ENCODE assay signal across 18 mouse cellular contexts in genomic region chr9:116133312-116133980, GRCm38 (mm10). TPM values are rescaled to one million over a fixed set of nuclear protein-coding genes. Genes with fewer than 3 reads are reported as not detected.
DNase-seq lines count a peak whose midpoint lies in the region; ATAC-seq and TF ChIP-seq lines count a peak whose summit lies in the region.
"Had no signal": no experiment of that assay in that cellular context is flagged by ENCODE, and none has a peak within 500 bp of the region (broad histone marks: within the 10 kb centered on the region; RNA-seq: fewer than 3 reads in every experiment).

No protein-coding gene starts in this region.

- H3K4me2 ChIP-seq in kidney, embryonic 15.5 days, result no peak overlapping the region
- no peak overlapping the region for H3K4me2 ChIP-seq in lung, postnatal 0 days (replicated peaks; ENCODE audit: low read depth, low read length)
- H3K4me2 ChIP-seq: hindbrain, embryonic 12.5 days; liver, embryonic 12.5 days; lung, embryonic 15.5 days; stomach, embryonic 15.5 days had no signal

- peaks cover 27% of the 10 kb centered on the region for H3K4me1 ChIP-seq in kidney, embryonic 15.5 days
- peaks cover 34% of the 10 kb centered on the region for H3K4me1 ChIP-seq in thymus, adult 2 months (replicated peaks; ENCODE audit: control insufficient read depth, insufficient read depth, low read length)
- H3K4me1 ChIP-seq in brown adipose tissue, adult 24 weeks (ENCODE audit: control insufficient read depth, insufficient read depth, insufficient read length, low read length), result peaks cover 41% of the 10 kb centered on the region
- H3K4me1 ChIP-seq in lung, postnatal 0 days (ENCODE audit: insufficient read depth, low read depth, low read length), result peaks cover 25% of the 10 kb centered on the region; the same call in 1 of the 2 replicates

- H3K27ac ChIP-seq in kidney, embryonic 15.5 days, result peak overlapping the region; percentile 52
- H3K27ac ChIP-seq in thymus, adult 2 months (ENCODE audit: control insufficient read depth, insufficient read depth, low read length), result no peak overlapping the region
- peak overlapping the region; percentile 35; the same call in 1 of the 2 replicates for H3K27ac ChIP-seq in brown adipose tissue, adult 24 weeks (replicated peaks; ENCODE audit: low read depth, low read length)
- no peak overlapping the region for H3K27ac ChIP-seq in lung, postnatal 0 days (ENCODE audit: low read length)
- H3K27ac ChIP-seq: hindbrain, embryonic 12.5 days; liver, embryonic 12.5 days; lung, embryonic 15.5 days; stomach, embryonic 15.5 days had no signal

- WGBS in kidney, embryonic 15.5 days, result 58% methylated on average over 6 of the region's 6 CpGs
- WGBS in thymus, adult 2 months, result 15% methylated on average over 6 of the region's 6 CpGs
- 55% methylated on average over 6 of the region's 6 CpGs for whole genome bisulfite sequencing in lung, postnatal 0 days

- no peak for TF ChIP-seq EP300 in lung, postnatal 0 days (IDR thresholded peaks at IDR 0.05)

- peaks cover 36% of the 10 kb centered on the region for H3K36me3 ChIP-seq in kidney, embryonic 15.5 days
- H3K36me3 ChIP-seq in thymus, adult 2 months (ENCODE audit: control insufficient read depth, insufficient read depth, low read length), result peaks cover 25% of the 10 kb centered on the region
- H3K36me3 ChIP-seq in lung, postnatal 0 days (ENCODE audit: insufficient read depth, low read length), result peaks cover 19% of the 10 kb centered on the region; the same call in 1 of the 2 replicates
- H3K36me3 ChIP-seq: hindbrain, embryonic 12.5 days had no signal

- DNase-seq in kidney, postnatal 4 days, result no peak
- DNase-seq in thymus, postnatal 0 days (ENCODE audit: low spot score), result peak; percentile 56
- DNase-seq in thymus, adult 2 months, result no peak
- no peak for DNase-seq in lung, postnatal 0 days (ENCODE audit: low spot score)
- DNase-seq in lung, postnatal 14 days, result no peak
- DNase-seq: adrenal gland, postnatal 36 days; cerebellum, postnatal 25 days; kidney, adult 9 months; left cerebral cortex, postnatal 4 days; right cerebral cortex, adult 18-20 months had no signal

- no peak for TF ChIP-seq POLR2A in thymus, adult 2 months (IDR thresholded peaks at IDR 0.05; ENCODE audit: control insufficient read depth, extremely low read depth, insufficient read depth, low read length, poor library complexity)

- ATAC-seq in kidney, embryonic 15.5 days (replicated peaks; ENCODE audit: low FRiP score), result no peak
- ATAC-seq in lung, postnatal 0 days, result no peak
- ATAC-seq: forebrain, embryonic 14.5 days; liver, embryonic 12.5 days; midbrain, embryonic 16.5 days had no signal

- no peaks in the 10 kb centered on the region for H3K9me3 ChIP-seq in kidney, embryonic 15.5 days (replicated peaks)
- no peaks in the 10 kb centered on the region for H3K9me3 ChIP-seq in lung, postnatal 0 days (ENCODE audit: low read length)
- H3K9me3 ChIP-seq: hindbrain, embryonic 12.5 days; liver, embryonic 12.5 days; lung, embryonic 15.5 days; stomach, embryonic 15.5 days had no signal

- no peaks in the 10 kb centered on the region for H3K27me3 ChIP-seq in kidney, embryonic 15.5 days
- H3K27me3 ChIP-seq in thymus, adult 2 months (ENCODE audit: control insufficient read depth, insufficient read depth, low read length), result no peaks in the 10 kb centered on the region
- H3K27me3 ChIP-seq in lung, postnatal 0 days (replicated peaks; ENCODE audit: insufficient read depth, low read length), result no peaks in the 10 kb centered on the region
- H3K27me3 ChIP-seq: hindbrain, embryonic 12.5 days; liver, embryonic 12.5 days; lung, embryonic 15.5 days; stomach, embryonic 15.5 days had no signal

- TF ChIP-seq CTCF in thymus, adult 2 months (IDR thresholded peaks at IDR 0.05; ENCODE audit: borderline replicate concordance, control insufficient read depth, extremely low read depth, insufficient read depth, low read length, poor library complexity), result no peak
- no peak for TF ChIP-seq CTCF in lung, postnatal 0 days (IDR thresholded peaks at IDR 0.05)

- no peak overlapping the region for H3K9ac ChIP-seq in kidney, embryonic 15.5 days
- H3K9ac ChIP-seq in lung, postnatal 0 days (replicated peaks; ENCODE audit: low read depth), result no peak overlapping the region
- H3K9ac ChIP-seq: hindbrain, embryonic 12.5 days; liver, embryonic 12.5 days; lung, embryonic 15.5 days; stomach, embryonic 15.5 days had no signal

- no peak overlapping the region for H3K4me3 ChIP-seq in kidney, embryonic 15.5 days (replicated peaks)
- no peak overlapping the region for H3K4me3 ChIP-seq in thymus, adult 2 months (ENCODE audit: control insufficient read depth, insufficient read depth, low read length)
- H3K4me3 ChIP-seq in brown adipose tissue, adult 24 weeks (ENCODE audit: insufficient read depth, low read depth, low read length), result no peak overlapping the region
- H3K4me3 ChIP-seq in lung, postnatal 0 days (ENCODE audit: low read depth, low read length), result no peak overlapping the region
- H3K4me3 ChIP-seq: hindbrain, embryonic 12.5 days; liver, embryonic 12.5 days; lung, embryonic 15.5 days; stomach, embryonic 15.5 days had no signal

RNA-seq across cellular contexts. Expression of gene Tgfbr2, which starts 41.7 kb away (rescaled TPM):
- 30.8 and 31.5 TPM in 2 replicates for polyA plus RNA-seq in kidney, embryonic 15.5 days (2015; fragmentation: Nextera tagmentation; extraction: Ambion mirVana)
- 21.0 and 22.0 TPM in 2 replicates for polyA plus RNA-seq in thymus, postnatal 0 days (2015; fragmentation: Nextera tagmentation; extraction: Ambion mirVana)
- 57.2 and 60.1 TPM in 2 replicates for polyA plus RNA-seq in thymus, adult 2 months (2012; rRNA removed)
- 60.5 and 68.8 TPM in 2 replicates for polyA plus RNA-seq in brown adipose tissue, adult 24 weeks (2012; ENCODE audit: insufficient read depth, insufficient read length, missing spikeins)
- 62.2 and 68.0 TPM in 2 replicates for polyA plus RNA-seq in lung, postnatal 0 days (2015; fragmentation: Nextera tagmentation; extraction: Ambion mirVana)

Comparison
In these comparisons a context has a peak if more than half of its experiments do, and no peak if none do; other contexts are left out.
1. H3K27ac ChIP-seq: peak in kidney, embryonic 15.5 days (single experiment) and brown adipose tissue, adult 24 weeks (single experiment); none in thymus, adult 2 months (single experiment) and lung, postnatal 0 days (single experiment).